ENCODE assay signal across 8 mouse cellular contexts in genomic region chr8:126590599-126590998, GRCm38 (mm10). TPM values are rescaled to one million over a fixed set of nuclear protein-coding genes. Genes with fewer than 3 reads are reported as not detected.
DNase-seq lines count a peak whose midpoint lies in the region; ATAC-seq and TF ChIP-seq lines count a peak whose summit lies in the region.

No protein-coding gene starts in this region.

- no peak for TF ChIP-seq EP300 in heart, postnatal 0 days (IDR thresholded peaks at IDR 0.05; ENCODE audit: low read depth)
- TF ChIP-seq EP300 in MEL (IDR thresholded peaks at IDR 0.05; ENCODE audit: low read depth in 1 of 2, low read length in 2 of 2) = no peak

- H3K4me1 ChIP-seq in heart, postnatal 0 days (ENCODE audit: control insufficient read depth, insufficient read depth) = peaks cover 22% of the 10 kb centered on the region
- H3K4me1 ChIP-seq in MEL (ENCODE audit: control insufficient read depth in 1 of 2, insufficient read depth in 2 of 2, low read length in 2 of 2) = peaks cover 4 to 18% of the 10 kb centered on the region in 2 experiments; a peak in 3 of 4 replicates
- H3K4me1 ChIP-seq in hindbrain, embryonic 12.5 days = peaks cover 52% of the 10 kb centered on the region
- H3K4me1 ChIP-seq in midbrain, embryonic 12.5 days = peaks cover 56% of the 10 kb centered on the region

- WGBS in heart, postnatal 0 days = 6% methylated on average over 4 of the region's 4 CpGs
- 26% methylated on average over 4 of the region's 4 CpGs for WGBS in hindbrain, embryonic 12.5 days
- 37% methylated on average over 4 of the region's 4 CpGs for WGBS in midbrain, embryonic 12.5 days

- H3K4me3 ChIP-seq in heart, postnatal 0 days (ENCODE audit: low read depth, low read length) = peak overlapping the region; percentile 98
- peak overlapping the region; percentile 90 to 97 for H3K4me3 ChIP-seq in MEL (ENCODE audit: control insufficient read depth in 1 of 2, insufficient read depth in 1 of 2, low read depth in 2 of 2, low read length in 2 of 2)
- peak overlapping the region; percentile 99 for H3K4me3 ChIP-seq in hindbrain, embryonic 12.5 days
- peak overlapping the region; percentile 98 for H3K4me3 ChIP-seq in midbrain, embryonic 12.5 days

- intact Hi-C loops in heart, postnatal 10 days (cut with DNase I) = no loop called here

- peak overlapping the region; percentile 98 for H3K27ac ChIP-seq in heart, postnatal 0 days (ENCODE audit: low read depth)
- peak overlapping the region; percentile 81 for H3K27ac ChIP-seq in MEL (ENCODE audit: control insufficient read depth, low read depth, low read length)
- H3K27ac ChIP-seq in hindbrain, embryonic 12.5 days = peak overlapping the region; percentile 18; the same call in 1 of the 2 replicates
- 0 out of 2 replicates have a peak overlapping the region, but pooled peaks have one; percentile 39 for H3K27ac ChIP-seq in midbrain, embryonic 12.5 days (replicated peaks)

- H3K9me3 ChIP-seq in heart, postnatal 0 days (replicated peaks; ENCODE audit: control insufficient read depth, low read length) = no peaks in the 10 kb centered on the region
- no peaks in the 10 kb centered on the region for H3K9me3 ChIP-seq in MEL (replicated peaks; ENCODE audit: insufficient read depth, low read length)
- H3K9me3 ChIP-seq in hindbrain, embryonic 12.5 days (replicated peaks) = no peaks in the 10 kb centered on the region
- no peaks in the 10 kb centered on the region for H3K9me3 ChIP-seq in midbrain, embryonic 12.5 days

- H3K27me3 ChIP-seq in heart, postnatal 0 days (ENCODE audit: control insufficient read depth, insufficient read depth, low read length) = no peaks in the 10 kb centered on the region
- no peaks in the 10 kb centered on the region for H3K27me3 ChIP-seq in MEL (ENCODE audit: control insufficient read depth in 1 of 2, insufficient read depth in 2 of 2, low read length in 2 of 2)
- H3K27me3 ChIP-seq in hindbrain, embryonic 12.5 days = no peaks in the 10 kb centered on the region
- H3K27me3 ChIP-seq in midbrain, embryonic 12.5 days = no peaks in the 10 kb centered on the region

- ATAC-seq in heart, postnatal 0 days (ENCODE audit: insufficient read depth, low read depth) = no peak
- no peak for ATAC-seq in hindbrain, embryonic 12.5 days (ENCODE audit: low FRiP score)
- no peak for ATAC-seq in midbrain, embryonic 12.5 days (ENCODE audit: low FRiP score, low read depth)

- no peak for TF ChIP-seq CTCF in heart, postnatal 0 days (IDR thresholded peaks at IDR 0.05; ENCODE audit: low read depth)
- no peak for TF ChIP-seq CTCF in MEL (IDR thresholded peaks at IDR 0.05 in 2 of 3, conservative IDR thresholded peaks at IDR 0.05 in 1 of 3; ENCODE audit: control insufficient read depth in 1 of 3, insufficient read depth in 1 of 3, low read depth in 2 of 3, low read length in 3 of 3, poor library complexity in 1 of 3, severe bottlenecking in 1 of 3)

- TF ChIP-seq POLR2A in MEL (IDR thresholded peaks at IDR 0.05; ENCODE audit: control insufficient read depth in 1 of 2, insufficient read depth in 1 of 2, low read depth in 1 of 2, low read length in 2 of 2, poor library complexity in 1 of 2) = no peak

- peak overlapping the region; percentile 93 for H3K4me2 ChIP-seq in heart, postnatal 0 days (ENCODE audit: low read depth, low read length)
- H3K4me2 ChIP-seq in hindbrain, embryonic 12.5 days (replicated peaks) = peak overlapping the region; percentile 93
- peak overlapping the region; percentile 95 for H3K4me2 ChIP-seq in midbrain, embryonic 12.5 days (replicated peaks)

- peaks cover 50% of the 10 kb centered on the region for H3K36me3 ChIP-seq in heart, postnatal 0 days (replicated peaks; ENCODE audit: control insufficient read depth, insufficient read depth, low read length)
- H3K36me3 ChIP-seq in MEL (ENCODE audit: control insufficient read depth in 1 of 2, insufficient read depth in 2 of 2, low read length in 2 of 2) = peaks cover 19 to 27% of the 10 kb centered on the region in 2 experiments
- H3K36me3 ChIP-seq in hindbrain, embryonic 12.5 days = peaks cover 6% of the 10 kb centered on the region; the same call in 1 of the 2 replicates
- H3K36me3 ChIP-seq in midbrain, embryonic 12.5 days = 0 out of 2 replicates have a peak, but pooled peaks cover 6% of the 10 kb centered on the region

- no peak for DNase-seq in heart, postnatal 0 days (ENCODE audit: low spot score)
- DNase-seq in heart, postnatal 10 days = no peak
- no peak for DNase-seq in MEL (ENCODE audit: low read depth, low spot score)
- no peak for DNase-seq in thymus, postnatal 25 days
- DNase-seq in spleen, adult 18-20 months = no peak
- DNase-seq in right cerebral cortex, adult 18-20 months = no peak

- peaks cover 82% of the 10 kb centered on the region for H3K79me2 ChIP-seq in MEL (ENCODE audit: control insufficient read depth, insufficient read depth, low read length, poor library complexity)

- peak overlapping the region; percentile 96 for H3K9ac ChIP-seq in heart, postnatal 0 days (replicated peaks; ENCODE audit: low read depth, low read length)
- H3K9ac ChIP-seq in MEL (ENCODE audit: control insufficient read depth, low read depth, low read length, poor library complexity, severe bottlenecking) = peak overlapping the region; percentile 88
- peak overlapping the region; percentile 54 for H3K9ac ChIP-seq in hindbrain, embryonic 12.5 days
- peak overlapping the region; percentile 61 for H3K9ac ChIP-seq in midbrain, embryonic 12.5 days (replicated peaks)

- no peak for TF ChIP-seq RAD21 in MEL (IDR thresholded peaks at IDR 0.05; ENCODE audit: low read depth, low read length)

TF ChIP-seq in MEL, 35 proteins besides CTCF, POLR2A, EP300 and RAD21:
- TF ChIP-seq MAX (IDR thresholded peaks at IDR 0.05; ENCODE audit: low read length) (no peak), CHD1 (IDR thresholded peaks at IDR 0.05; ENCODE audit: low read depth, low read length) (peak; percentile 95; the same call in 1 of the 2 replicates)

RNA-seq across cellular contexts. Expression of gene Irf2bp2, which starts 3.2 kb away (rescaled TPM):
- total RNA-seq in heart, postnatal 0 days (2014; rRNA removed; ENCODE audit: low replicate concordance) = 132 and 175 TPM in 2 replicates
- 9.6 and 9.8 TPM in 2 replicates for polyA plus RNA-seq in heart, postnatal 0 days (2015; fragmentation: Nextera tagmentation; extraction: Ambion mirVana)
- 100 to 1,000 TPM; 101 to 154 TPM for total RNA-seq in heart, postnatal 10 days (2021)
- 30.4 and 37.2 TPM in 2 replicates for total RNA-seq in MEL (2012; rRNA removed)
- polyA plus RNA-seq in MEL (2012; ENCODE audit: insufficient read depth in 1 of 2, insufficient read length in 2 of 2, low read depth in 1 of 2, low replicate concordance in 2 of 2, missing spikeins in 1 of 2) = 10 to 100 TPM in 1 of 2 experiments, not detected in 1; 17.1 TPM
- 8.8 and 9.6 TPM in 2 replicates for polyA plus RNA-seq in hindbrain, embryonic 12.5 days (2016; fragmentation: Nextera tagmentation; extraction: Ambion mirVana)
- polyA plus RNA-seq in midbrain, embryonic 12.5 days (2016; fragmentation: Nextera tagmentation; extraction: Ambion mirVana) = 7.5 and 7.7 TPM in 2 replicates

Comparison
In these comparisons a context has a peak if more than half of its experiments do, and no peak if none do; other contexts are left out.
1. H3K27ac ChIP-seq: peak in every context shown above with its lines; median percentile 98 in heart, postnatal 0 days; 81 in MEL; 39 in midbrain, embryonic 12.5 days; 18 in hindbrain, embryonic 12.5 days.